Mouse (Mus musculus): ENCODE measurements around the gene Gm20830.
"Not testable (repeated sequence)": the region's sequence is repeated elsewhere in the genome, so short reads cannot be mapped to it uniquely, and the experiment has no call there.

Gene Gm20830

DNA sequence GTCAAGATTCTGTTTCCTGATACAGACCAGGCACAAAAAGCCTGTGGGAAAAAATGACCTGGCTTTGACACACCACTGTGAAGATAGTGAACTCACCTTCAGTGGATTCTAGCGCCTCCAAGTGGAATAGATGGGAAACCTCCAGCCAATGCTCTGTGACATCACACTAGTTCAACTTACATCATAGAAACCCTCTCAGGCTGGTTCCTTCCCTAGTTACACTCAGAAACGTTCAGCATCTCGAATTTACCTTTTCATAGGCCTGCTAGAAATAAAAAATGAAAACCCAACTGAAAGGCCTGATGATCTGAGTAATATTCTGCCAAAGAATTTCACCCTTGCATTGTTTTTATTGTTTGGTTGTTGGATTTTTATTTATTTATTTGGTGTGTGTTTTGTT, at the start of gene Gm20830:
Gm20830 (minus strand) TSS at position 101 of the 400 bp plus-strand sequence.
- not testable (repeated sequence) for DNase-seq (ENCODE audit: extremely low spot score, low read depth, low spot score)
